Mouse (Mus musculus) induced T-regulatory cell, adult 2 months (primary cell): ENCODE measurements around the gene Tnfsf15.

Source experiments
- DNase-seq: peaks from one replicate; pipeline ENCODE4 v3.0.0-alpha.2; 2012; ENCODE audit warnings: low read depth

Gene Tnfsf15

DNA sequence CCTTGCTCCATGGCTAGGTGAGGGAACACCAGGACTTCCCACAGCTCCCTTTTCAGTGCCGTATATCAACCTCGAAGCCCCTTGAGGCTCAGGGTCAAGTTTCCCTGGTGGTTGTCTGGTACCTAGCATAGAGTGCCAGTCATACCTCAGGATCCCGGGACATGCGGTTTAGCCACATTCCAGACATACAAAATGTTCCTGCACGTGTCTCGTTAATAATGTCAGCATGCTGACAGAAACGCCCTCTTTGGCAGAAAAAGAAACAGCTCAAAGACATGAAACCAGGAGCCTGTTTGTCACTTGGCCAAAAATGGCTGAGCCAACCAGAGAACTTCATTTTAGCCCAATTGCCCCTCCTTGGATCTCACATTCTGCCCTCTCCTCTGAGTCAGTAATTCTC lies 2.8 kb downstream of the Tnfsf15 start:
- no peak for DNase-seq

DNA sequence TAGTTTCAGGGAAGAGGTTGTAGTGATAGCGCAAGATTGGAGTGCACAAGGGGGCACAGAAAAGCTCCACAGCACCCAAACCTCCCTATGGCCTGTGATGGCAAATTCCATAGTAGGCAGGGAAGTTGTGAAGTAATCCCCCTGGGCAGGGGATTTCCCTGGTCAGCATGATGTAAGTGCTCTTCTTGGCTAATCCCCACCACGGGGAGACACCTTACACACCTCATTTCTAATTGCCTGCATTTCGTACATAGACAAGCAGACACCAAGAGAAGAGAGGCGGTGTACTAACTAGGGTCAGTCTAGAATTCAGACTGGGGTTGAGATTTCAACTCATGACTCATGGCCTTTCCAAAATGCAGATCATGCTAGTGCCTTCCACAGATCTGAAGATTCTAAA lies 4.2 kb downstream of the Tnfsf15 start:
- DNase-seq: no peak

GRCm38 (mm10) chr4:63740001-63740400 lies 4.9 kb downstream of the Tnfsf15 start:
- no peak for DNase-seq

GRCm38 (mm10) chr4:63739524-63739923 lies 5.4 kb downstream of the Tnfsf15 start:
- no peak for DNase-seq

GRCm38 (mm10) chr4:63738364-63738997 lies 6.4 kb downstream of the Tnfsf15 start:
- no peak for DNase-seq

DNA sequence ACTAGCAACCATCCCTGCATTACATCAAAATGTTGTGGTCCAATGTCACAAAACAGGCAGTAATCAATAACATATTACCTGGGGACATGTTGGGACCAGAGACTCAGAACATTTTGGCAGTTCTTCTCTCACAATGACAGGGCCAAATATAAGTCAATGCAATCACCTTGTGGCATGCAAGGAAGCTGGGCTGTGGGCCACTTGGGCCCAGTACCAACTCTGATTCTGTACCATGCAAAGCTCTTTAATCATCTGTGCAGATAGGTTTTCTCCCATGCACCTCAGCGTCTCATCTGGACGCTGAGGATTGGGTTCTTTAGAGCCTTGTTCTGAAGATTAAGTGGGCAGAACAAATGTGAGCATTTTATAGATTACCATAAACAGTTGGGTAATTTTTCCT lies 13.6 kb downstream of the Tnfsf15 start:
- no peak for DNase-seq

GRCm38 (mm10) chr4:63726727-63727126 lies 18.2 kb downstream of the Tnfsf15 start:
- DNase-seq: no peak

GRCm38 (mm10) chr4:63725981-63726380 lies 18.9 kb downstream of the Tnfsf15 start:
- DNase-seq: no peak

DNA sequence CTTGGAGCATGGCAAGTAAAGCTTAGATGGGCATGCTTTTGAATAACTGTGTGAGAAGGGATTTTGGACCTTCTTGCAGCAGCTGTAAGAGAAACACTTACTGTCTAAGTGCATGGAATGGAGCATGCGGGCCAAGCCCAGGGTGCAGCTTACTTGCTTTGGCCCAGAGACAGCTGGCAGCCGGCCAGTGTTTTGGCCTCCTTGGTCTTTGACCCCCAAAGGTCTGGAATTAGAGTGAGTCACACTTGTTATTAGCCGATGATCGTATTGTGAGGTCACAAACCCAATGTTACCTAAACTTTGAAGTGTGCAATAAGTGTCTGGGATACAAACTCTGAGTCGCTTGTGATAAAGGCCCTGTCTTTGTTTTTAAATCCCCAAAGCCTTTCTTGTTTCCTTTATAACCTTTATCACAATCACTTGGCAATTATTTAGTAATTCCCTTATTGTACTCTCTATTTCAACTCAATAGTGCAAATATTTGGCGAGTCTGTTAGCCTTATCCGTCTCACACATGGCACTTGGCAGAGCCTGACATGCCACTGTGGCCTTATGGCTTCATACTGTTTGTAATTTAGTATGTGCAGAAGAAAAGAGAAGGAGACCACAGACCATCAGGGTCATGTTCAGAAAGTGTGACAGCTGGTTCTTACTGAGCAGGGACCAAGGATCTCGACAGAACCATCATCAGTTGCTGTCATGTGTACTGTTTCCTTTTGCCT lies 26.8 kb downstream of the Tnfsf15 start:
- DNase-seq: no peak

DNA sequence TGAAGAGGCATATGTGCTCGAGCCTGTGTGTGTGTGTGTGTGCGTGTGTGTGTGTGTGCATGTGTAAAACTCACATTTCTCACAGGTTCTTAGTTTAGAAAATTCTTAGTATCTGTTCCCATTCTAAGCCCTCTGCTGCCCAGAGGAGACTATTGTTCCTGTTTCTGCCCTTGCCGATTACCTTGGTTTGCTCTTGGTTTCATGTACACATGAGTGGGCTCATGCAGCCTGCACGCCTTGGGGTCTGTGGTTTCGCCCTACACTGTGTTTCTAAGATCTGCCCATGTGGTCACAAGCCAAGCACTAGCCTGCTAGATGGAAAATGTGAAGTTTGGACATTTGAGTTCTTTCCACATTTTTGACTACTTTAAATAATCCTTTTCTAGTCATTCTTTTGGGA lies 33.0 kb downstream of the Tnfsf15 start:
- no peak for DNase-seq

DNA sequence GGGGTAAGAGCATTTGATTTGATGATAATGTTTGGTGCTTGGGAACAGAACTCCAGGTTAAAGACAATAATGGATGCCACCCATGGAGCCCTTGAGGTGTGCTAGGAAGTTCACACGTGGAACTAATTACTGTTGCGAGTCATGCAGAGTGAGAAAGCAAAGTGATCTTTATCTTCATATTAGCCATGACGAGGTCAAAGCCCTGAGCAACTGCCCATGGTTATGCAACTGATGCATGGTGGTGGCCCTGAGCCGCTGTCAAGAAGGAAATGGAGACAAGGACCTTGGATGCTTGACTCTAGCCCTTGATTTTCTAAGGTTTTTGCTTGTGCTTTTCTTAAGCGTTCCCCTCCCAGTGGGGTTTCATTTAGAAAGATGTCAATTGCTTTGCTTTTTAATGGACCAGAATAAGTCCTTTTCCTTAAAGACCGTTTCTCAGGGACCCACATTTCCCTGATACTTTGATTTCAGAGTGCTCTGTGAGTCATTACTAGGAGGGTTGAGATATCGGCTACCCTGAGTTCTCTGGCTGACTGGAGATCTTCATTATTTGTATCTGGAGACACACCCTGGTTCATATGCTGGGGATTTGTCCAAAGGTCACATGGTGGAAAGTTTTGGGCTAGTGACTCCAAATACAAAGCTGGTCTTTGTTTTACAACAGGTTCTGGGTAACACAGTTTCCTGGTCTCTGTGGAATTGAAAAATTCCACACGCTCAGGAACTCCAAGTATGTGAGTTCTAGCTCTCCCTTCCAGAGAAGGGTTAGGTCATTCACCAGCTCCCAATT lies 34.3 kb downstream of the Tnfsf15 start:
- no peak for DNase-seq

DNA sequence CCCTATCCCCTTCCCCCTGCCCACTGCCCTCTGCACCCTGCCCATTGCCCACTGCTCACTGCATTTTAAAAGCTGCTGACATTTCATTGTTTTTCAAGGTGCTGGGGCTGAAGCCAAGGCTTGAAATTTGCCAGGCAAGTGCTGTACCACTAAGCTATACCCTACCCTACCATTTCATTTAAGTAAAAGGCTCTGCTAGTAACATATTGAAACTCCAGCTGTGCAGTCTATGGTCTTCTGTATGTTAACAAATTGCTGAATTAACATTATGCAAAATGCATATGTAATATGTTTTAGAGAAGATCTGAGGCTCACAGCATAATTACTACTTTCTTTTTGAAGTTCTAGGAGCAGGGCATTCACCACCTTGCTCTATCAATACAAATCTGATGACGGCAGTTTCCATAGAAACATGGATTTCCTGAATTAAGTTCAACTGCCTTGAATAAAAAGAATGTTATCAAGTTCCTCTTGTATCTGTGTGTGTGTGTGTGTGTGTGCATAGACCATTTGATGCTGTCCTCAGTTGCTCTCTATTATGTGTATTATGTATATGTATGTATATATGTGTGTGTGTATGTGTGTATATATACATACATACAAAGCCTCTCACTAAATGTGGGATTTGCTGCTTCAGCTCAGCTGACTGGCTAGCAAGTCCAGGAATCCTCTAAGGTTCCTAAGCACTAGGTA lies 38.5 kb downstream of the Tnfsf15 start:
- no peak for DNase-seq

DNA sequence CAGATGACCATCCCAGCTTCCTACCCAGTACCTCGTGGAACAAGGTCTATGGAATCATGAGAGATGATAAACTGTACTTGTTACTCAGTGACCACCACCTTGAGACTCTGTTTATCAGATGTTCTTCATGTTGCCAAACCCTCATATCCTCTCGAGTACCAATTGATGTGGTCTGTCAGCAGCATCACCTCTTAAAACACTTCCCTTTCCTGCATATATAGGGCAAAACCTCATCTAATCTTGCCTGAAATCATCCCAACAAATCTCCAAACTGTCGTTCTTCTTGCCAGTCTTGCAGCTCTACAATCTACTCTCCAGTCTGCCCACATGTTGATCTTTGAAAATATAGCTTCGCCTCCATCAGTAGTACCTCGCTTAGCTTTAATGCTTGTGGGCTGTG lies 40.7 kb downstream of the Tnfsf15 start:
- DNase-seq: no peak

DNA sequence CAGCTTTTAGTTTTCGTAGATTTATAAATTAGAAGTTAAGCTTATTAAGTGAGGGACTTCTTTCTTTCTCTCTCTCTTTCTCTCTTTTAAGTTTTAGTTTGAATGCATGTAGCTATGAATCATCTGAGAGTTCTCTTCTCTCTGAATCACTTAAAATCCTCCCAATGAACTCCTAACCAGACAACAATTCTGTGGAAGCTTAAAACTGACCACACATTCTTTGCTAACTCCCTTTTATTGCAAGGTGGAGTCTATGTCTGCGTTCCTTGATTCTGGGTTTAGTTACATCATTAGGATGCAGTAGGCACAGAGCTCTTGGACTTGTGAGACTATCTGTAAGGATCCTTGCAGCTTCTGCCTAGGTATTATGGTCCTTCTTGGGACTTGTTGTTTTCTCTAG lies 41.2 kb downstream of the Tnfsf15 start:
- DNase-seq: no peak

DNA sequence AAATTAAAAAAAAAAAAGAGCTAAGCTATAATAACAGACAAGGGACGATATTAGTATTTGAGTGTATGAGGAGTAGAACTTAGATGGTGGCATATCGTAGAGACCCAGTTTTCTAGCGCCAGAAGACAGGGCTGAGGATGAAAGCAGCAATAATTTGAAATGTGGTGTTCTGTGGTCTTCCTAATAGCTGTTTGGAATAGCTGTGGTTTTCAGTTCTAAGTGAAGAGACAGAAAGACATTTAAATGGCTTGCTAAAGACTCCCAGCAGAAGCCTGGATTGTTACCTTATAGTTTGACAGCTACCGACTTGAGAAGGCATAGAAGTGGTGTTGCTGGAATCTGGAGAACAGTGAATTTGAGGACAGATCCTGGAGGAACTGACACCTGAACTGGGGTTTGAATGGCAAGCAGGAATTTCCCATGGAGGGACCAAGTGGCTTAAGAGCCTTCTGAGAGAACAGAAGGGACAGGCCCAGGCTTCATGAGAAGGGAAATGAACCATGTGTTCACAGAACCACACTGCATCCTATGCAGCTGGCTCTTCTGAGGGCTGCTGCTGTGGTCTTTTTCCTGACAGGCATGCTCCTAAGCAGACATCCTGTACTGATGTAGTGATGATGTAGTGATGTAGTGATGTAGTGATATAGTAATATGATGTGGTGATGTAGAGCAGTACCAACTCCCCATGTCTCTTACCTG lies 42.8 kb downstream of the Tnfsf15 start:
- DNase-seq: no peak

- no peak for DNase-seq
Observed at GRCm38 (mm10) chr4:63699749-63700148, 45.2 kb downstream of the Tnfsf15 start.

DNA sequence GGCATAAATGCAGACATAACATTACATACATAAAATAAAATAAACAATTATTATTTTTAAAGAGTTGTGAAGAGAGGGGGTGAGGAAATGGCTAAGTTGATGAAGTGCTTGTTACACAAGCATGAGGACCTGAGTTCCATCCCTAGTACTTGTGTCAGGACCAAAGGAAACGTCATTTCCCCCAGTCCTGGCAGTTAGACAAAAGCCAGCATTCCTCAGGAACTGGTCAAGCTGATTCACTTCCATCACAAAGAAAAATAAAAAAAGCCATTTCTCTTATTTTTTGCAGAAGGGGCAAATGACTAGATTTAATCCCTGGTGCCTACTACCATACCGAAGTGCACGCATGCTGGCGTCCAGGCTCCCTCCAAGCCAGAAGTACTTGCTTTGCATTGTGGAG lies 48.0 kb downstream of the Tnfsf15 start:
- no peak for DNase-seq

DNA sequence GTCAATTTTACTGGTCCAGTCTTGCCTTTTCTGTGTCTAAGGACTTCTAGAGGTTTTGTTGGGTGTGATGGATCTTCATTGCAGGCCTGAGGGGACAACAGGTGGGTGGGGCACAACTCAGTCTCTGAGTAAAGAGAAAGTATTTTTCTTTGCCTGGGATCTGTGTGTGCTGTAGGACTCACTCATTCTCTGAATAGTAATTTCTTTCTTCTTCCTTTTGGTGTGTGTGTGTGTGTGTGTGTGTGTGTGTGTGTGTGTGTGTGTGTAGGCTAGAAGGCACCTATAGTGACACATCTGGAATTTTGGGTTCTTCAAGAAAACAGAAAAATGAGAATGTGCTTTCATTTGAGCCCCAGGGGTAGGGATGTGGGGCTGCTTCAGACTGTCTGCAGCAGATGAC lies 52.6 kb downstream of the Tnfsf15 start:
- DNase-seq: no peak

- DNase-seq: no peak
Observed at GRCm38 (mm10) chr4:63687429-63687828, 57.5 kb downstream of the Tnfsf15 start.

DNA sequence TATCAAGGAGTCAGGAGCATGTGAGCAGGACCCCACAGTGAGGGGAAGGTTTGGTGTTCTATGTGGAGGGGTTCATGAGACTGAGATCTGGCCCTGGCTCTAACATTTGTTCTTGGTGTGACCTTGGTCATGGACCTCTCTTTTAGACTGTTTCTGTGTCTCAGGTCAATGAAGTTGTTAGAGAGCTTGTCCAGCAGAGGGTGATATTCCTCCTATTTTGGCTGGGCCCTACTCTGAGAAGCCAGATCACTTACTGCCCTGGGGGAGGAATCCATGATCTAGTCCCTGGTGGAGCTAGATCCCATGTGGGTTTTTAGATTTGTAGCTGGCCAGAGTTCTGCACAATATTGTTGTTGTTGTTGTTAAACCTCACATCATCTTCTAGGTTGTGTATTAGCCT lies 58.8 kb downstream of the Tnfsf15 start:
- peak; percentile 59 for DNase-seq

DNA sequence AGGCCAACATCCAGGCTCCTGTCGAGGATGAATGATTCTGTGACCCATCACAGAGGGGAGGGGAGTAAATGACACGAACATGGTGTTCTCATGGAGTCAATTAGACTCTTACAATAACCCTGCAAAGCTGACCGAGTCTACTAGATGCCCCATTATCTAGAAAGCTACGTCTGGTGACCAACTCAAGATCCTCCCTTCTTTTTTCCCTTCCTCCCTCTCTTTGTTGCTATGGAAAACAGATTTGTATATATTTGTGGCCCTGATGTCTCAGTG lies 59.7 kb downstream of the Tnfsf15 start:
- no peak for DNase-seq
